Mouse (Mus musculus) heart, adult 2 months (tissue): ENCODE measurements around the gene Napepld. TPM values are rescaled to one million over a fixed set of nuclear protein-coding genes. Genes with fewer than 3 reads are reported as not detected.

Experiments used
- DNase-seq, 2 experiments: peaks; one replicate each; pipeline ENCODE4 v3.0.0; 2021
- H3K27ac ChIP-seq: fragments of 200-600 bp; 2 replicates; pipeline ENCODE4 v1.8.1; 2022
- H3K27me3 ChIP-seq: fragments of 200-500 bp; 2 replicates; pipeline ENCODE4 v1.6.1; 2012; ENCODE audit warnings: mild to moderate bottlenecking, low read length, inconsistent platforms, mixed read lengths; ENCODE audit not compliant: control insufficient read depth, insufficient read depth
- H3K36me3 ChIP-seq: fragments of 200-500 bp; 2 replicates; pipeline ENCODE4 v1.6.1; 2012; ENCODE audit warnings: low read length, inconsistent platforms; ENCODE audit not compliant: control insufficient read depth, insufficient read depth
- H3K4me1 ChIP-seq: fragments of 200-500 bp; 2 replicates; pipeline ENCODE4 v1.6.1; 2011; ENCODE audit warnings: low read length; ENCODE audit not compliant: control insufficient read depth, insufficient read depth
- H3K4me3 ChIP-seq: fragments of 200-600 bp; 2 replicates; pipeline ENCODE4 v1.8.1; 2022
- H3K79me2 ChIP-seq: fragments of 200-500 bp; replicated peaks from 2 replicates; pipeline ENCODE4 v1.6.1; 2012; ENCODE audit warnings: mild to moderate bottlenecking, inconsistent platforms, low read length, moderate library complexity, mixed read lengths; ENCODE audit not compliant: control insufficient read depth, insufficient read depth
- H3K9ac ChIP-seq: fragments of 200-500 bp; 2 replicates; pipeline ENCODE4 v1.6.1; 2012; ENCODE audit warnings: low read depth, mild to moderate bottlenecking, control low read depth, inconsistent platforms, low read length, mixed read lengths
- CTCF ChIP-seq: fragments of 200-600 bp; IDR thresholded peaks from 2 replicates; pipeline ENCODE4 v1.8.1; 2022; ENCODE audit warnings: antibody characterized with exemption, mild to moderate bottlenecking, moderate library complexity
- EP300 ChIP-seq: fragments of 200-500 bp; IDR thresholded peaks from 2 replicates; pipeline ENCODE4 v1.6.1; 2011; ENCODE audit warnings: low read depth, low read length, control low read depth; ENCODE audit not compliant: insufficient read depth
- POLR2A ChIP-seq: fragments of 200-500 bp; IDR thresholded peaks from 2 replicates; pipeline ENCODE4 v1.6.1; 2011; ENCODE audit warnings: mild to moderate bottlenecking, low read depth, low read length, control low read depth; ENCODE audit not compliant: insufficient read depth
- WGBS: fragments of 180-500 bp; shearing (Covaris S2); methylation state at CpG from one replicate; pipeline ENCODE4 v1.1.7; 2018; 5-methylcytosine and 5-hydroxymethylcytosine counted together
- intact Hi-C: fragments of 180-260 bp; cut with DNase I; formaldehyde crosslinking; loops from one replicate; pipeline ENCODE4 v1.15.1; 2025
- polyA plus RNA-seq: library from polyadenylated mRNA; depleted of rRNA; stranded (reverse); fragments of >200 nt; gene quantifications from 2 replicates; pipeline ENCODE4 v1.2.3, GENCODE M21; 2012
- total RNA-seq, 2 experiments: library from RNA; stranded (reverse); gene quantifications; 2 replicates each; pipeline ENCODE4 v1.2.3; 2021

Napepld gene
- total and polyA plus RNA-seq, 3 experiments = 2.4 to 5.9 (median 5.4) TPM

DNA sequence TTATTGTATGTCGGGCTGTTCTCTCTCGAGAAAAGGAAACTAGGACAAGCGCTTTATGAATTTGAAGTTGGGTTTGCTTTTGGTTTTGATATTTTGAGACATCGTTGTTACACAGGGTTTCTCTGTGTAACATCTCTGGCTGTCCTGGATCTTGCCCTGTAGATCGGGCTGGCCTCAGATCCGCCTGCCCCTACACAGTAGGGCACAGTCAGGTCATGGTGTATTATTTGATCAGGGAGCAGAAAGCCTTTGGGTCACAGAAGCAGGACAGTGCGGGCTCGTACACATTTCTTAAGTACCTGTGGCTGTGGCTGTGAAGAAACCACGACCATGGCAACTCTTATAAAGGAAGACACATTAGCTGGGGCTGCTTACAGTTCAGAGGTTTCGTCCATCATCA lies 36.4 kb upstream of the Napepld start:
- TF ChIP-seq POLR2A = no peak
- TF ChIP-seq CTCF = no peak
- no peak for TF ChIP-seq EP300
- WGBS = 13% methylated on average over 10 of the region's 10 CpGs
- intact Hi-C loops = loop anchor here (1.0 kb wide), 2 partner anchors 36 to 48 kb away; partner anchors contain the start of genes Dnajc2, Napepld and Psmc2

DNA sequence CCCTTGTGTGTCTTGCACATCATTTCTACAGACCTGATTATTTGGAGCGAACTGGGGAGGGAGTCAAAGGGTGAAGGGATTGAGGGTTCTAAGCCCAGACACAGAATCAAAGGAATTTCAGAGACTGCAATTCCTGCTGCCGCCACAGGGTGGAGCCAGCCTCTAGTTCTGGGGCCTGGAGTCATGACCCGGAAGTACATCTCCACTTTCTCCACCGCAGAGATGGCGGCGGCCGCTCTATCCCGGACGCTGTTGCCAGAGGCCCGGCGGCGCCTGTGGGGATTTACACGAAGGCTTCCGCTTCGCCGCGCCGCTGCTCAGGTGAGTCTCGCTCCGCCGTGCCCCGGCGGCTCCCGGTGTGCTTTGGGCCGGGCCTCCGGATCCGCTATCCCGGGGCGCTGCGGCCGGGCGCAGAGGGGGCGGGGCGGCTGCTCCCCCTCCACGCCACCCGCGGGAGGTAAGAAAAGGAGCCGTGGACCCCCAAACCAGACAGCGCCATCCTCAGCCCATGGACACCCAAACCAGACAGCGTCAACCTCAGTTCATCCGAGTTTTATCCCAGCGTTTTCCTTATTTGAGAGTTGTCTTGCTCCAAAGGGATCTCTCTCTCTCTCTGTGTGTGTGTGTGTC lies 35.9 kb upstream of the Napepld start, which contains the start of gene Pmpcb:
Gene Pmpcb (plus strand): TSS at position 186 of the 630 bp plus-strand sequence.
- H3K36me3 ChIP-seq = no peaks in the 10 kb centered on the region; the same call in 1 of the 2 replicates
- under 1% methylated on average over 42 of the region's 42 CpGs for WGBS

More for the DNA sequence above, 36.4 kb upstream of the Napepld start:
- H3K27me3 ChIP-seq = no peaks in the 10 kb centered on the region
- H3K4me1 ChIP-seq = peaks cover 5% of the 10 kb centered on the region
- H3K36me3 ChIP-seq = no peaks in the 10 kb centered on the region; the same call in 1 of the 2 replicates
- no peak overlapping the region for H3K27ac ChIP-seq
- no peaks in the 10 kb centered on the region for H3K79me2 ChIP-seq
- H3K4me3 ChIP-seq = peak overlapping the region; percentile 85
- H3K9ac ChIP-seq = peak overlapping the region; percentile 52
- DNase-seq = no peak

DNA sequence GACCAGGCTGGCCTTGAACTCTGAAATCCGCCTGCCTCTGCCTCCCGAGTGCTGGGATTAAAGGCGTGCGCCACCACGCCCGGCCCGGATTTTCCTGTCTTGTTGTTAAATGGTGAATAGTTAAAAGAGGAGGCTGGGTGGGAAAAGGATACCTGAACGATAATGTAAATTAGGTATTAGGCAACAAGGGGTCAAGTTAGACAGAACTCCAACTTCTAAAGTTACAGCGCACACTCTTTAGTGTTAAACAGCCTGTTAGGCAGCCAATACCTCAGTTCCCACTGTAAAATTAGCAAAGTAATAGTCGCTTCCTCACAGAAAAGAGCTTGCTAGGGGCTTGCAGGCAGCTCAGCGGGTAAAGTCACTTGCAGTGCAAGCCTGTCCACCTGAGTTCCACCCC lies 34.9 kb upstream of the Napepld start:
- DNase-seq = no peak
- TF ChIP-seq POLR2A (no peak), CTCF (no peak), EP300 (no peak)
- intact Hi-C loops = no loop called here

More for the DNA sequence above, 35.9 kb upstream of the Napepld start, which contains the start of gene Pmpcb:
- peak within 1 kb of the TSS; percentile 83 for H3K9ac ChIP-seq
- no peaks in the 10 kb centered on the region for H3K27me3 ChIP-seq
- H3K27ac ChIP-seq = peak within 1 kb of the TSS; percentile 90
- TF ChIP-seq POLR2A (peak; percentile 57), EP300 (peak; percentile 67; the same call in 1 of the 2 replicates), CTCF (no peak; the same call in 1 of the 2 replicates)
- peak within 1 kb of the TSS; percentile 85 for H3K4me3 ChIP-seq
- peaks cover 5% of the 10 kb centered on the region for H3K4me1 ChIP-seq
- H3K79me2 ChIP-seq = no peaks in the 10 kb centered on the region
- intact Hi-C loops = loop anchor here (1.0 kb wide), 2 partner anchors 36 to 48 kb away; partner anchors contain the start of genes Dnajc2, Napepld and Psmc2
- DNase-seq = peak; percentile 88 to 89

DNA sequence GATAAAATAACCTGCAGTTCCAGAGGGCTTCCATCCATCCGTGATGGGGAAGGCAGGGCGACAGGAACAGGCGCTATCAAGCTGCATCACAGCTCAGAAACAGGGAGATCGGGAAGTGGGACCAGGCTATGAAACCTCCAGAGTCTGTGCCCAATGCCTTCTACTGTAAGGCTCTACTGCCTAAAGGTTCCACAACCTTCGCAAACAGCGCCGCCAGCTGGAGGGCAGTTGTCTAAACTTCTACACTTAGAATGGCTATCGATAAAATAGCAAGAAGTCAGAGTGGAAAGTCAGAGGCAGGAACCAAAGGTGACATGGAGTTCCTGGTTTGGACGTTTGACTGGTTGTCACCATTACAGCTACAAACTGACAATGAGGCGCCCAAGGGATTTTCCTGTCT lies 34.4 kb upstream of the Napepld start:
- WGBS = 22% methylated on average over 10 of the region's 10 CpGs
- intact Hi-C loops = loop anchor here (1.0 kb wide), 1 partner anchor 77 kb away; no protein-coding TSS in a partner anchor
- peak; percentile 66 to 71 for DNase-seq
- H3K4me1 ChIP-seq = peaks cover 5% of the 10 kb centered on the region
- no peaks in the 10 kb centered on the region for H3K79me2 ChIP-seq
- no peaks in the 10 kb centered on the region for H3K27me3 ChIP-seq
- TF ChIP-seq EP300 = 0 out of 2 replicates have a peak, but pooled peaks have one; percentile 50
- no peak for TF ChIP-seq POLR2A
- peak; percentile 69 for TF ChIP-seq CTCF
- H3K4me3 ChIP-seq = peak overlapping the region; percentile 26
- H3K27ac ChIP-seq = no peak overlapping the region
- 0 out of 2 replicates have a peak overlapping the region, but pooled peaks have one; percentile 33 for H3K9ac ChIP-seq
- no peaks in the 10 kb centered on the region for H3K36me3 ChIP-seq

More for the DNA sequence above, 34.9 kb upstream of the Napepld start:
- no peaks in the 10 kb centered on the region for H3K27me3 ChIP-seq
- H3K36me3 ChIP-seq = no peaks in the 10 kb centered on the region
- H3K79me2 ChIP-seq = no peaks in the 10 kb centered on the region
- H3K27ac ChIP-seq = no peak overlapping the region
- WGBS = 75% methylated on average over 11 of the region's 11 CpGs
- H3K4me3 ChIP-seq = no peak overlapping the region
- H3K4me1 ChIP-seq = peaks cover 5% of the 10 kb centered on the region
- H3K9ac ChIP-seq = no peak overlapping the region

- Histone ChIP-seq H3K27me3 (no peaks in the 10 kb centered on the region), H3K27ac (no peak overlapping the region), H3K4me3 (peak overlapping the region; percentile 26), H3K36me3 (no peaks in the 10 kb centered on the region), H3K9ac (no peak overlapping the region), H3K4me1 (peaks cover 5% of the 10 kb centered on the region), H3K79me2 (no peaks in the 10 kb centered on the region)
- 66% methylated on average over 20 of the region's 20 CpGs for WGBS
- TF ChIP-seq POLR2A (no peak), EP300 (no peak), CTCF (no peak)
- no peak for DNase-seq
- intact Hi-C loops = loop anchor here (1.0 kb wide), 1 partner anchor 77 kb away; no protein-coding TSS in a partner anchor
Observed at GRCm38 (mm10) chr5:21735100-21735499, 33.9 kb upstream of the Napepld start.

GRCm38 (mm10) chr5:21732930-21733329 lies 31.7 kb upstream of the Napepld start:
- H3K36me3 ChIP-seq = no peaks in the 10 kb centered on the region
- no peaks in the 10 kb centered on the region for H3K79me2 ChIP-seq
- intact Hi-C loops = no loop called here
- no peak overlapping the region for H3K27ac ChIP-seq
- peaks cover 4% of the 10 kb centered on the region for H3K4me1 ChIP-seq
- DNase-seq = peak; percentile 49 to 58
- TF ChIP-seq EP300 (no peak), CTCF (peak; percentile 81)
- no peak overlapping the region for H3K4me3 ChIP-seq
- 9% methylated on average over 8 of the region's 8 CpGs for WGBS
- no peak overlapping the region for H3K9ac ChIP-seq
- H3K27me3 ChIP-seq = no peaks in the 10 kb centered on the region
